Mouse (Mus musculus) embryonic fibroblast, embryonic 13.5 days (primary cell): ENCODE results near the gene Iars2.

Source experiments
- CTCF ChIP-seq: IDR thresholded peaks from 2 replicates; pipeline ENCODE4 v1.5.1; 2011; ENCODE audit warnings: mild to moderate bottlenecking, control low read depth, low read length, moderate library complexity, borderline replicate concordance; ENCODE audit not compliant: insufficient read depth
- POLR2A ChIP-seq: IDR thresholded peaks from 2 replicates; pipeline ENCODE4 v1.6.1; 2011; ENCODE audit warnings: low read depth, mild to moderate bottlenecking, control low read depth, low read length, moderate library complexity

- TF ChIP-seq CTCF, result no peak
- TF ChIP-seq POLR2A, result no peak
These were observed 52.2 kb downstream of the Iars2 start for GRCm38 (mm10) chr1:185277022-185277421.
